Mouse (Mus musculus) cerebellum, adult 2 months (tissue): ENCODE data around the gene Pcgf6.

Experiments used
- CTCF ChIP-seq: fragments of 200-500 bp; IDR thresholded peaks from 2 replicates; pipeline ENCODE4 v1.5.1; 2011; ENCODE audit warnings: low read depth, mild to moderate bottlenecking, control low read depth, low read length, moderate library complexity, borderline replicate concordance; ENCODE audit not compliant: insufficient read depth
- POLR2A ChIP-seq: fragments of 200-500 bp; IDR thresholded peaks from 2 replicates; pipeline ENCODE4 v1.6.1; 2011; ENCODE audit warnings: low read length, control low read depth, borderline replicate concordance; ENCODE audit not compliant: insufficient read depth

DNA sequence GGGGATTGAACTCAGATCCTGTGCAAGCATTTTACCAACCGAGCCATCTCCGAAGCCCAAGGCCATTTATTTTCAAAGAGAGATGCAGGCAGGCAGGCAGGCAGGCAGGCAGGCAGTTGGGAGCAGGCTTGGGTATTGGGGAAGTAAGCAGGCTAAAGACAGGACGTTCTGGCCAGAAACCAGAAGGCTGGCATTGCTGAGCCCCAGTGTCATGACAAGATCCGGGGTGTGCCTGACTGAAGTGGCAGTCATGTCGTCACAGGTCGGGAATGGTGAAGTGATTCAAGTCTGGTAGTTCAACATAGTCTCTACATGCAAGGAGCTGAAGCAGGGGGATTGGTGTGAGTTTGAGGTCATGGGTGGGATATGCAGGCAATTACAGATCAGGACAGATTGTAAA lies 63.1 kb downstream of the Pcgf6 start:
- TF ChIP-seq CTCF: no peak
- TF ChIP-seq POLR2A: no peak
